Mouse (Mus musculus) embryonic fibroblast, embryonic 13.5 days (primary cell): ENCODE data around the gene Acad11. TPM values are rescaled to one million over a fixed set of nuclear protein-coding genes. Genes with fewer than 3 reads are reported as not detected.

Source experiments
- H3K27ac ChIP-seq: 2 replicates; pipeline ENCODE4 v1.5.1; 2012; ENCODE audit warnings: low read length, control low read depth, inconsistent platforms; ENCODE audit not compliant: insufficient read depth
- H3K4me1 ChIP-seq: 2 replicates; pipeline ENCODE4 v1.6.1; 2011; ENCODE audit warnings: low read length; ENCODE audit not compliant: control insufficient read depth, insufficient read depth
- H3K4me3 ChIP-seq: 2 replicates; pipeline ENCODE4 v1.5.1; 2011; ENCODE audit warnings: mild to moderate bottlenecking, control low read depth, low read length; ENCODE audit not compliant: insufficient read depth
- CTCF ChIP-seq: IDR thresholded peaks from 2 replicates; pipeline ENCODE4 v1.5.1; 2011; ENCODE audit warnings: mild to moderate bottlenecking, control low read depth, low read length, moderate library complexity, borderline replicate concordance; ENCODE audit not compliant: insufficient read depth
- POLR2A ChIP-seq: IDR thresholded peaks from 2 replicates; pipeline ENCODE4 v1.6.1; 2011; ENCODE audit warnings: low read depth, mild to moderate bottlenecking, control low read depth, low read length, moderate library complexity
- polyA plus RNA-seq: library from polyadenylated mRNA; stranded (reverse); fragments of >200 nt; gene quantifications from 2 replicates; pipeline ENCODE4 v1.2.4, GENCODE M21; 2011; ENCODE audit warnings: low read depth; ENCODE audit not compliant: missing spikeins, insufficient read length

The Acad11 gene
- polyA plus RNA-seq, 1 experiment, result 14.5 TPM

GRCm38 (mm10) chr9:104165926-104166325 lies 102.7 kb downstream of the Acad11 start:
- H3K4me1 ChIP-seq, result no peaks in the 10 kb centered on the region
- no peak overlapping the region for H3K27ac ChIP-seq
- no peak overlapping the region for H3K4me3 ChIP-seq
- TF ChIP-seq CTCF, result no peak
- no peak for TF ChIP-seq POLR2A

- Histone ChIP-seq H3K4me3 (no peak overlapping the region), H3K4me1 (no peaks in the 10 kb centered on the region), H3K27ac (no peak overlapping the region)
- TF ChIP-seq POLR2A (no peak), CTCF (no peak)
Measured at GRCm38 (mm10) chr9:104169986-104170385, 106.8 kb downstream of the Acad11 start.

- Histone ChIP-seq H3K4me3 (no peak overlapping the region), H3K4me1 (no peaks in the 10 kb centered on the region), H3K27ac (no peak overlapping the region)
- TF ChIP-seq POLR2A, result no peak
Measured at GRCm38 (mm10) chr9:104171651-104172050, 108.5 kb downstream of the Acad11 start.

GRCm38 (mm10) chr9:104172342-104172741 lies 109.2 kb downstream of the Acad11 start:
- Histone ChIP-seq H3K27ac (no peak overlapping the region), H3K4me1 (no peaks in the 10 kb centered on the region)
- TF ChIP-seq POLR2A (no peak), CTCF (no peak)

More at GRCm38 (mm10) chr9:104172342-104172741, 109.2 kb downstream of the Acad11 start:
- no peak overlapping the region for H3K4me3 ChIP-seq

Other genes with a start within 250 kb of the Acad11 start
- gene Nphp3, start 60.8 kb upstream of the Acad11 start, polyA plus RNA-seq, result 12.4 and 15.8 TPM in 2 replicates
- gene Gm28305, start 22.7 kb upstream of the Acad11 start, polyA plus RNA-seq, result not detected in 2 replicates
- gene Uba5, start 243 bp upstream of the Acad11 start, polyA plus RNA-seq, result 50.3 and 52.0 TPM in 2 replicates
- gene Ackr4, start 63.6 kb downstream of the Acad11 start, polyA plus RNA-seq, result 0.74 TPM in 1 of 2 replicates, not detected in the other
- 107 and 109 TPM in 2 replicates for gene Dnajc13, start 199.6 kb downstream of the Acad11 start, polyA plus RNA-seq